Mouse (Mus musculus): ENCODE results near the gene Dok3. TPM values are rescaled to one million over a fixed set of nuclear protein-coding genes. Genes with fewer than 3 reads are reported as not detected.
A peak's percentile ranks its signal among the peaks of the same experiment; 100 is the strongest.

Dok3 gene
- polyA plus RNA-seq, 1 experiment = 191 TPM

GRCm38 (mm10) chr13:55484520-55485088 is 44.5 kb downstream of the Dok3 start:
- Histone ChIP-seq H3K27ac (ENCODE audit: control insufficient read depth, insufficient read depth, low read depth, low read length, poor library complexity) (no peak overlapping the region), H3K4me3 (replicated peaks; ENCODE audit: control insufficient read depth, low read depth, low read length) (no peak overlapping the region), H3K4me1 (ENCODE audit: control insufficient read depth, insufficient read depth, low read length) (peaks cover 1% of the 10 kb centered on the region; the same call in 1 of the 2 replicates)
- no peak for TF ChIP-seq CTCF (IDR thresholded peaks at IDR 0.05; ENCODE audit: control insufficient read depth, insufficient read depth, low read length)
- TF ChIP-seq POLR2A (IDR thresholded peaks at IDR 0.05; ENCODE audit: borderline replicate concordance, control insufficient read depth, low read depth, low read length) = no peak
- 45% methylated on average over 7 of the region's 7 CpGs for WGBS

- H3K4me3 ChIP-seq (replicated peaks; ENCODE audit: control insufficient read depth, low read depth, low read length) = no peak overlapping the region
- 36% methylated on average over 15 of the region's 15 CpGs for WGBS
- TF ChIP-seq POLR2A (IDR thresholded peaks at IDR 0.05; ENCODE audit: borderline replicate concordance, control insufficient read depth, low read depth, low read length) (no peak), CTCF (IDR thresholded peaks at IDR 0.05; ENCODE audit: control insufficient read depth, insufficient read depth, low read length) (no peak)
- peaks cover 5% of the 10 kb centered on the region for H3K4me1 ChIP-seq (ENCODE audit: control insufficient read depth, insufficient read depth, low read length)
- H3K27ac ChIP-seq (ENCODE audit: control insufficient read depth, insufficient read depth, low read depth, low read length, poor library complexity) = no peak overlapping the region
Observed at GRCm38 (mm10) chr13:55483593-55483992, 45.5 kb downstream of the Dok3 start.

- no peak for TF ChIP-seq CTCF (IDR thresholded peaks at IDR 0.05; ENCODE audit: control insufficient read depth, insufficient read depth, low read length)
- TF ChIP-seq POLR2A (IDR thresholded peaks at IDR 0.05; ENCODE audit: borderline replicate concordance, control insufficient read depth, low read depth, low read length) = no peak
- 73% methylated on average over 9 of the region's 9 CpGs for WGBS
- Histone ChIP-seq H3K27ac (ENCODE audit: control insufficient read depth, insufficient read depth, low read depth, low read length, poor library complexity) (no peak overlapping the region), H3K4me3 (replicated peaks; ENCODE audit: control insufficient read depth, low read depth, low read length) (no peak overlapping the region), H3K4me1 (ENCODE audit: control insufficient read depth, insufficient read depth, low read length) (peaks cover 6% of the 10 kb centered on the region)
Observed at GRCm38 (mm10) chr13:55483071-55483470, 46.0 kb downstream of the Dok3 start.

- 81% methylated on average over 7 of the region's 7 CpGs for WGBS
- H3K4me3 ChIP-seq (replicated peaks; ENCODE audit: control insufficient read depth, low read depth, low read length) = no peak overlapping the region
- no peak overlapping the region for H3K27ac ChIP-seq (ENCODE audit: control insufficient read depth, insufficient read depth, low read depth, low read length, poor library complexity)
- TF ChIP-seq POLR2A (IDR thresholded peaks at IDR 0.05; ENCODE audit: borderline replicate concordance, control insufficient read depth, low read depth, low read length) (no peak), CTCF (IDR thresholded peaks at IDR 0.05; ENCODE audit: control insufficient read depth, insufficient read depth, low read length) (no peak)
- H3K4me1 ChIP-seq (ENCODE audit: control insufficient read depth, insufficient read depth, low read length) = peaks cover 6% of the 10 kb centered on the region
Observed at GRCm38 (mm10) chr13:55482542-55482941, 46.6 kb downstream of the Dok3 start.

GRCm38 (mm10) chr13:55479929-55480328 is 49.2 kb downstream of the Dok3 start:
- no peak for TF ChIP-seq POLR2A (IDR thresholded peaks at IDR 0.05; ENCODE audit: borderline replicate concordance, control insufficient read depth, low read depth, low read length)
- no peak for TF ChIP-seq CTCF (IDR thresholded peaks at IDR 0.05; ENCODE audit: control insufficient read depth, insufficient read depth, low read length)
- H3K4me1 ChIP-seq (ENCODE audit: control insufficient read depth, insufficient read depth, low read length) = peaks cover 5% of the 10 kb centered on the region
- no peak overlapping the region for H3K27ac ChIP-seq (ENCODE audit: control insufficient read depth, insufficient read depth, low read depth, low read length, poor library complexity)
- H3K4me3 ChIP-seq (replicated peaks; ENCODE audit: control insufficient read depth, low read depth, low read length) = no peak overlapping the region

GRCm38 (mm10) chr13:55479008-55479407 is 50.1 kb downstream of the Dok3 start:
- no peak for TF ChIP-seq POLR2A (IDR thresholded peaks at IDR 0.05; ENCODE audit: borderline replicate concordance, control insufficient read depth, low read depth, low read length)
- no peak for TF ChIP-seq CTCF (IDR thresholded peaks at IDR 0.05; ENCODE audit: control insufficient read depth, insufficient read depth, low read length)
- Histone ChIP-seq H3K4me3 (replicated peaks; ENCODE audit: control insufficient read depth, low read depth, low read length) (no peak overlapping the region), H3K27ac (ENCODE audit: control insufficient read depth, insufficient read depth, low read depth, low read length, poor library complexity) (peak overlapping the region; percentile 1; the same call in 1 of the 2 replicates), H3K4me1 (ENCODE audit: control insufficient read depth, insufficient read depth, low read length) (peaks cover 5% of the 10 kb centered on the region)
- 13% methylated on average over 7 of the region's 7 CpGs for WGBS

- peaks cover 5% of the 10 kb centered on the region for H3K4me1 ChIP-seq (ENCODE audit: control insufficient read depth, insufficient read depth, low read length)
- TF ChIP-seq POLR2A (IDR thresholded peaks at IDR 0.05; ENCODE audit: borderline replicate concordance, control insufficient read depth, low read depth, low read length) = no peak
- TF ChIP-seq CTCF (IDR thresholded peaks at IDR 0.05; ENCODE audit: control insufficient read depth, insufficient read depth, low read length) = peak; percentile 49; the same call in 1 of the 2 replicates
- WGBS = 62% methylated on average over 5 of the region's 5 CpGs
- no peak overlapping the region for H3K27ac ChIP-seq (ENCODE audit: control insufficient read depth, insufficient read depth, low read depth, low read length, poor library complexity)
- H3K4me3 ChIP-seq (replicated peaks; ENCODE audit: control insufficient read depth, low read depth, low read length) = no peak overlapping the region
Observed at GRCm38 (mm10) chr13:55478036-55478435, 51.1 kb downstream of the Dok3 start.

- Histone ChIP-seq H3K4me1 (ENCODE audit: control insufficient read depth, insufficient read depth, low read length) (peaks cover 5% of the 10 kb centered on the region), H3K27ac (ENCODE audit: control insufficient read depth, insufficient read depth, low read depth, low read length, poor library complexity) (no peak overlapping the region), H3K4me3 (replicated peaks; ENCODE audit: control insufficient read depth, low read depth, low read length) (no peak overlapping the region)
- TF ChIP-seq POLR2A (IDR thresholded peaks at IDR 0.05; ENCODE audit: borderline replicate concordance, control insufficient read depth, low read depth, low read length) = no peak
- TF ChIP-seq CTCF (IDR thresholded peaks at IDR 0.05; ENCODE audit: control insufficient read depth, insufficient read depth, low read length) = no peak
- WGBS = 70% methylated on average over 16 of the region's 16 CpGs
Observed at GRCm38 (mm10) chr13:55477492-55477891, 51.6 kb downstream of the Dok3 start.

GRCm38 (mm10) chr13:55476256-55476655 is 52.8 kb downstream of the Dok3 start:
- TF ChIP-seq CTCF (IDR thresholded peaks at IDR 0.05; ENCODE audit: control insufficient read depth, insufficient read depth, low read length) = no peak
- no peak for TF ChIP-seq POLR2A (IDR thresholded peaks at IDR 0.05; ENCODE audit: borderline replicate concordance, control insufficient read depth, low read depth, low read length)
- Histone ChIP-seq H3K4me1 (ENCODE audit: control insufficient read depth, insufficient read depth, low read length) (peaks cover 5% of the 10 kb centered on the region), H3K27ac (ENCODE audit: control insufficient read depth, insufficient read depth, low read depth, low read length, poor library complexity) (no peak overlapping the region), H3K4me3 (replicated peaks; ENCODE audit: control insufficient read depth, low read depth, low read length) (no peak overlapping the region)
- 92% methylated on average over 8 of the region's 8 CpGs for WGBS

Measured in bone marrow, adult 2 months (tissue).